Mouse (Mus musculus): ENCODE measurements around the gene Srsf1.

DNA sequence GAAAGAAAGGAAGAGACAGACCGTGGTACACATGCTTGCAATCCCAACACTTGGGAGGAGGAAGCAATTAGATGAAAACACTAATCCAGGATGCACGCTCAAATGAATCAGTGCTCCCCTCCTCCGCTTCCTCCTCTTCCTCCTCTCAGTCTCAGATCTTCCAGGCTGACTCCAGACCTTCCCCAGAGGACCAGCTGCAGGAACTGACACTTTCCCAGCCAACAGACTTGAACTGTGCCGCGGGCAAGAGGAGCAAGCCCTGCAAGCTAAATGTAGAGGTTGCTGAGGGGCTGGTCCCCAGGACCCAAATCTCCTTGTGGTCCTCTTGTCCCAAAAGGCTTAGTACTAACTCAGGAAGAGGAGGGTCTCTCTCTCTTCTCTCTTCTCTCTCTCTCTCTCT lies 42.0 kb downstream of the Srsf1 start:
- TF ChIP-seq EP300 (IDR thresholded peaks at IDR 0.05; ENCODE audit: low read length) = no peak
- no peak for TF ChIP-seq MYC (IDR thresholded peaks at IDR 0.05; ENCODE audit: low read depth, low read length)
- TF ChIP-seq CHD1 (IDR thresholded peaks at IDR 0.05; ENCODE audit: low read depth, low read length) = no peak
- no peak for TF ChIP-seq NRF1 (IDR thresholded peaks at IDR 0.05; ENCODE audit: low read depth, low read length)
- no peak for TF ChIP-seq SMC3 (IDR thresholded peaks at IDR 0.05; ENCODE audit: low read depth, low read length)
- no peak for TF ChIP-seq ETS1 (conservative IDR thresholded peaks at IDR 0.05; ENCODE audit: low read depth, low read length)
- no peak for TF ChIP-seq HCFC1 (IDR thresholded peaks at IDR 0.05; ENCODE audit: low read depth, low read length)
- no peak for TF ChIP-seq UBTF (IDR thresholded peaks at IDR 0.05; ENCODE audit: low read depth, low read length)
- no peak for TF ChIP-seq SIN3A (IDR thresholded peaks at IDR 0.05; ENCODE audit: low read length)
- no peak for TF ChIP-seq CTCF (conservative IDR thresholded peaks at IDR 0.05 in 1 of 2, IDR thresholded peaks at IDR 0.05 in 1 of 2; ENCODE audit: low read depth in 2 of 2, low read length in 2 of 2)
- no peak for TF ChIP-seq POLR2A (IDR thresholded peaks at IDR 0.05; ENCODE audit: low read depth, low read length)
- no peak for TF ChIP-seq KAT2A (IDR thresholded peaks at IDR 0.05; ENCODE audit: insufficient replicate concordance, low read length)
- no peak for TF ChIP-seq USF1 (IDR thresholded peaks at IDR 0.05; ENCODE audit: low read depth, low read length)
- no peak for TF ChIP-seq MAX (IDR thresholded peaks at IDR 0.05; ENCODE audit: low read length)

Measured in CH12.LX (cell line).